Mouse (Mus musculus) hindbrain, embryonic 11.5 days (tissue): Measurements from ENCODE around the gene Cep170. TPM values are rescaled to one million over a fixed set of nuclear protein-coding genes. Genes with fewer than 3 reads are reported as not detected.
A peak's percentile ranks its signal among the peaks of the same experiment; 100 is the strongest.
"Not testable (repeated sequence)": the region's sequence is repeated elsewhere in the genome, so short reads cannot be mapped to it uniquely, and the experiment has no call there.

ENCODE experiments used
- ATAC-seq: fragments of 200-750 bp; cut with Nextera tagmentation; 2 replicates; pipeline ENCODE4 v1.8.0; 2017; ENCODE audit warnings: mild to moderate bottlenecking, moderate TSS enrichment, moderate library complexity; ENCODE audit not compliant: low FRiP score
- DNase-seq: peaks from one replicate; pipeline ENCODE4 v3.0.0-alpha.2; 2015; ENCODE audit warnings: low spot score
- H3K27ac ChIP-seq: fragments of 300-500 bp; sonication (generic); 2 replicates; pipeline ENCODE4 v1.5.1; 2014; ENCODE audit warnings: mild to moderate bottlenecking, low read depth, low read length
- H3K27me3 ChIP-seq: fragments of 300-500 bp; sonication (generic); 2 replicates; pipeline ENCODE4 v1.6.1; 2014; ENCODE audit warnings: mild to moderate bottlenecking, low read length, moderate library complexity, mixed read lengths; ENCODE audit not compliant: control insufficient read depth, insufficient read depth
- H3K36me3 ChIP-seq: fragments of 300-500 bp; sonication (generic); 2 replicates; pipeline ENCODE4 v1.6.1; 2014; ENCODE audit warnings: mild to moderate bottlenecking, low read length, moderate library complexity, mixed read lengths; ENCODE audit not compliant: control insufficient read depth, insufficient read depth
- H3K4me1 ChIP-seq: fragments of 300-500 bp; sonication (generic); replicated peaks from 2 replicates; pipeline ENCODE4 v1.6.1; 2014; ENCODE audit warnings: low read length, mixed read lengths; ENCODE audit not compliant: control insufficient read depth, insufficient read depth
- H3K4me2 ChIP-seq: fragments of 300-500 bp; sonication (generic); replicated peaks from 2 replicates; pipeline ENCODE4 v1.6.1; 2014; ENCODE audit warnings: mild to moderate bottlenecking, low read depth, low read length
- H3K4me3 ChIP-seq: fragments of 300-500 bp; sonication (generic); 2 replicates; pipeline ENCODE4 v1.5.1; 2014; ENCODE audit warnings: low read depth, low read length
- H3K9ac ChIP-seq: fragments of 300-500 bp; sonication (generic); 2 replicates; pipeline ENCODE4 v1.6.1; 2014; ENCODE audit warnings: low read depth, low read length
- H3K9me3 ChIP-seq: fragments of 300-500 bp; sonication (generic); 2 replicates; pipeline ENCODE4 v1.6.1; 2016; ENCODE audit warnings: low read length; ENCODE audit not compliant: control insufficient read depth
- WGBS: fragments of 180-500 bp; shearing (Covaris S2); extraction: QIAGEN DNeasy Blood & Tissue Kit; methylation state at CpG from one replicate; pipeline ENCODE4 v1.1.7; 2014; 5-methylcytosine and 5-hydroxymethylcytosine counted together
- polyA plus RNA-seq: library from polyadenylated mRNA; unstranded; fragments of >200 nt; fragmentation: Nextera tagmentation; extraction: Ambion mirVana; gene quantifications from 2 replicates; pipeline ENCODE4 v1.2.1, GENCODE M21; 2014

The Cep170 gene
- polyA plus RNA-seq, 1 experiment from 2014 or later: 108 TPM

DNA sequence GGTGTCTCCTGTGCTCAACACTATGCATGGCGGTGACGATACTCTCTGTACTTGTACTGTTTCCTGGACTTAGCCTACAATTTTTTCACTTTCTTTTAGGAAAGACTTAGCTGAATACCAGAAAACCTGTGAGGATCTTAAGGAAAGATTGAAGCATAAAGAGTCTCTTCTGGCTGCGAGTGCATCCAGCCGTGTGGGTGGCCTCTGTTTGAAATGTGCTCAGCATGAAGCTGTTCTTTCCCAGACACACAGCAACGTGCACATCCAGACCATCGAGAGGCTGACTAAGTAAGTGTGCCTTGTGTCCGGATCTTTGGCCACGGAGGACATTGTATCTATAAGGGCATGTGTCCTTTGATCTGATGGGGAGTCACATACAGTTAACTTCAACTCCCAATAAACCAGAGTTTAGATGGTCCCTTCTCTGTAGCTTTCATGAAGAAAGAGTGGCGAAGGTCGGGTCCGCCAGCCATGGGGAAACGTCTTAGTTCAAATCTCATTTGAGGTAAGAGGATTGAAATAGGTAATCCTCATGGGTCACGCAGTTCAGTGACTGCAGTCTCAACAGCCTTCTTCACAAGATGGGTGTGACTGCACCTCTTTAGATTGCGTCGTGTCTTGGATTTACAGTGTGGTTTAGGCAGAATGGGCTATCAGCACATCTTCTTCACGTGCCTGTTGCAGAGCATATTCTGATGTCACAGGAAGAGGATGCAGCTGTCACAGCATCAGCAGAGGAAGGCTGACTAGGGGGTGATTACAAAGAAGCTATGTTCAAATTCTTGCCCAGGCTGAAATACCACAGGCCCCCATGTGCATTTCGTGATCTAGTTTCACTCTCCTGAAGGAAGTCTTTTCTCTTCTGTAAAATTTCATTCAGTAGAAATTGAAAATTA lies 31.5 kb upstream of the Cep170 start:
- Histone ChIP-seq H3K4me1 (no peaks in the 10 kb centered on the region), H3K4me3 (no peak overlapping the region), H3K27ac (no peak overlapping the region), H3K36me3 (no peaks in the 10 kb centered on the region), H3K4me2 (no peak overlapping the region), H3K9me3 (no peaks in the 10 kb centered on the region), H3K9ac (no peak overlapping the region), H3K27me3 (no peaks in the 10 kb centered on the region)
- no peak for DNase-seq
- ATAC-seq: no peak
- 76% methylated on average over 17 of the region's 17 CpGs for WGBS

DNA sequence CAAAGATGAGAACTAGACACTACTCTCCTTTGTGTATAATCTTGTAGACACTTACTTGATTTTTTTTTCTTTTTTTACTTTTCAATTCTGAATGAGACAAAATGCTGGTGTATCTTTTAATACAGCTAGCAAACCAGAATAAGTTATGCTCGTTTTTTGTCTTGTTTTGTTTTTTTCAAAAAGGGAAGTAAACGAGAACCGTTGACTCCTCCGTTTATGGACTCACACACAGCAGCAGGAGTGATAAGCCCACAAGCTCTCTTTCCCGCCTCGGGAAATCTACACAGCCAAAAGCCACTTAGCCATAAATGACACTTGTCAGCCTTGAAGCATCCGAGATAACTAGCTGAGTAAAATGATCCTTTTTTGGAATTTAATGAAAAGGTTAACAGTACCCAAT lies 22.7 kb upstream of the Cep170 start:
- H3K27ac ChIP-seq, H3K4me2 ChIP-seq, DNase-seq, H3K36me3 ChIP-seq, H3K9ac ChIP-seq, ATAC-seq, H3K9me3 ChIP-seq, H3K4me3 ChIP-seq, H3K4me1 ChIP-seq, H3K27me3 ChIP-seq: not testable (repeated sequence)
- WGBS: 79% methylated on average over 7 of the region's 7 CpGs

DNA sequence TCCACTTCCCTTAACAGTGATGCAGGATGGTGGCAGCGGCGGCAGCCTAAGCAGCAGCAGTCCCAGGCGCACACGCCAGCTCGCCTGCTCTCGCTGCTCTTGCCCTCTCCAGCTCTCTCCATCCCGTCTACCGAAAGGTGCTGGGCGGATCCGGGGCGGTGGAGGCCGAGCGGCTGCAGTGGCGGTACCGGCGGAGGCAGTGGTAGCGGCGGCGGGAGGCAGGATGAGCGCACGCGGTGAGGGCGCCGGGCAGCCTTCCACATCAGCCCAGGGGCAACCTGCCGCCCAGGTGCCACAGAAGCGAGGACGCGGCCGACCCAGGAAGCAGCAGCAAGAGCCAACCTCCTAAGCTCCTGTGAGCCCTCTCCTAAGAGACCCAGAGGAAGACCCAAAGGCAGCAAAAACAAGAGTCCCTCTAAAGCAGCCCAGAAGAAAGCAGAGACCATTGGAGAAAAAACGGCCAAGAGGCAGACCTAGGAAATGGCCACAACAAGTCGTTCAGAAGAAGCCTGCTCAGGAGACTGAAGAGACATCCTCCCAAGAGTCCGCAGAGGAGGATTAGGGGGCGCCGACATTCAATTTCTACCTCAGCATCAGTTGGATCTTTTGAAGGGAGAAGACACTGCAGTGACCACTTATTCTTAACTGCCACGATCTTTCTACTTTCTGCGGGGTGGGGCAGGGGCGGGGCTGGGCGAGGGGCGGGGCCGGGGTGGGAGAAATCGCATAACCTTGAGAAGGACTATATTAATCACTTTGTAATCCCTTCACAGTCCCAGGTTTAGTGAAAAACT lies 21.8 kb upstream of the Cep170 start:
- peak; percentile 42 for DNase-seq
- Histone ChIP-seq H3K4me3 (peak overlapping the region; percentile 30), H3K27me3 (no peaks in the 10 kb centered on the region; the same call in 1 of the 2 replicates), H3K27ac (no peak overlapping the region), H3K4me2 (peak overlapping the region; percentile 62), H3K9ac (peak overlapping the region; percentile 43; the same call in 1 of the 2 replicates), H3K4me1 (peaks cover 3% of the 10 kb centered on the region), H3K9me3 (no peaks in the 10 kb centered on the region), H3K36me3 (no peaks in the 10 kb centered on the region)
- peak; percentile 54 for ATAC-seq
- 2% methylated on average over 41 of the region's 41 CpGs for WGBS

DNA sequence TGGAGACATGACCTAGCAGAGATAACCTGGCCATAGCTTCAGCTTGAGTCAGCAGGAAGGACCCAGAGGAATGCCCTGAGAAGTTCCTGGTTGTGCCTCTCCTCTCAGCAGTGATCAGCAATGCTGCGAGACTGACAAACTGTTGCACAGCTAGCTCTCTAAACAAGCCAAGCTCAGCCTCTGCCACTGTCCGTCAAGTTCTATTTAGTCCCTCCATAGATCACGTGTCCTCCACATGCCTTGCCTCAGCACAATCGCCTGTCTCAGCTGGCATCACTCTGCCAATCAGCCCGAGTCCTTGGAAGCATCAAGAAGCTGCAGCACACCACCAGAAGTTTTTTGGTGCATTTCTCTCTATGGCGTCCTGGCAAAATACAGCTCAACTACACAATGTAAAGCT lies 21.0 kb upstream of the Cep170 start:
- H3K4me3 ChIP-seq: no peak overlapping the region; the same call in 1 of the 2 replicates
- no peaks in the 10 kb centered on the region for H3K9me3 ChIP-seq
- H3K4me1 ChIP-seq: peaks cover 3% of the 10 kb centered on the region
- H3K27me3 ChIP-seq: no peaks in the 10 kb centered on the region; the same call in 1 of the 2 replicates
- H3K36me3 ChIP-seq: no peaks in the 10 kb centered on the region
- DNase-seq (peak; percentile 12), ATAC-seq (peak; percentile 51; the same call in 1 of the 2 replicates)
- 56% methylated on average over 6 of the region's 6 CpGs for WGBS
- no peak overlapping the region for H3K27ac ChIP-seq
- H3K9ac ChIP-seq: no peak overlapping the region
- no peak overlapping the region for H3K4me2 ChIP-seq

- H3K27ac ChIP-seq: no peak overlapping the region
- no peak overlapping the region for H3K9ac ChIP-seq
- H3K4me3 ChIP-seq: no peak overlapping the region
- H3K4me2 ChIP-seq: no peak overlapping the region
- H3K4me1 ChIP-seq: peaks cover 3% of the 10 kb centered on the region
- H3K9me3 ChIP-seq: no peaks in the 10 kb centered on the region
- H3K27me3 ChIP-seq: no peaks in the 10 kb centered on the region; the same call in 1 of the 2 replicates
- no peaks in the 10 kb centered on the region for H3K36me3 ChIP-seq
- ATAC-seq: no peak
- no peak for DNase-seq
- 90% methylated on average over 3 of the region's 3 CpGs for WGBS
Observed at GRCm38 (mm10) chr1:176833948-176834347, 20.1 kb upstream of the Cep170 start.

- no peak overlapping the region for H3K27ac ChIP-seq
- no peak for DNase-seq
- H3K4me3 ChIP-seq: no peak overlapping the region
Observed at GRCm38 (mm10) chr1:176833257-176833656, 19.4 kb upstream of the Cep170 start.

DNA sequence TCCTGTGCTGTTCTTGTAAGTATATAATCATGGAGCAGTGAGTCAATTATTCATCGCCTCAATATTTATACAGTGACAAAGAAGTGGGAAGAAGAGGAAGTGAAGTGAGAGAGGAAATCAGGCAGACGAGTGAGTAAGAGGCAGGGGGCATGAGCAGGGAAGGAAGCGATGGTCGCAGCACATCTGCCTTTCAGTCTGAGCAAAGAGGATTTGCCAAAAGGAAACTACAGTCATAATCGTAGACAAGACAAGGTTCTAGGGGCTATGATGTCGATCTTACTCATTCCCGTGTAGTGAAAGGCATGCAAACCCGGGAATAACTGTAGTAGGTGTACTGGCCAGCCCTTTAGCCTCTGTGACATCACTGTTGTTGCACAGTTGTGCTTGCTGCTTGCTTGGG lies 18.7 kb upstream of the Cep170 start:
- DNase-seq (no peak), ATAC-seq (no peak)
- Histone ChIP-seq H3K9ac (no peak overlapping the region), H3K36me3 (no peaks in the 10 kb centered on the region), H3K4me2 (no peak overlapping the region), H3K9me3 (no peaks in the 10 kb centered on the region), H3K27ac (no peak overlapping the region), H3K27me3 (no peaks in the 10 kb centered on the region; the same call in 1 of the 2 replicates), H3K4me3 (no peak overlapping the region), H3K4me1 (peaks cover 3% of the 10 kb centered on the region)
- 83% methylated on average over 8 of the region's 8 CpGs for WGBS

More at GRCm38 (mm10) chr1:176833257-176833656, 19.4 kb upstream of the Cep170 start:
- Histone ChIP-seq H3K27me3 (no peaks in the 10 kb centered on the region; the same call in 1 of the 2 replicates), H3K9me3 (no peaks in the 10 kb centered on the region), H3K9ac (no peak overlapping the region), H3K4me2 (no peak overlapping the region), H3K36me3 (no peaks in the 10 kb centered on the region), H3K4me1 (peaks cover 3% of the 10 kb centered on the region)
- no peak for ATAC-seq

GRCm38 (mm10) chr1:176832071-176832470 lies 18.2 kb upstream of the Cep170 start:
- Histone ChIP-seq H3K4me3 (no peak overlapping the region), H3K4me1 (peaks cover 3% of the 10 kb centered on the region), H3K27me3 (no peaks in the 10 kb centered on the region; the same call in 1 of the 2 replicates), H3K27ac (no peak overlapping the region), H3K36me3 (no peaks in the 10 kb centered on the region), H3K4me2 (no peak overlapping the region), H3K9me3 (no peaks in the 10 kb centered on the region), H3K9ac (no peak overlapping the region)
- ATAC-seq: no peak
- WGBS: 90% methylated on average over 2 of the region's 2 CpGs
- no peak for DNase-seq
